Mouse (Mus musculus): ENCODE results near the gene Stk40. TPM values are rescaled to one million over a fixed set of nuclear protein-coding genes. Genes with fewer than 3 reads are reported as not detected.
A peak's percentile ranks its signal among the peaks of the same experiment; 100 is the strongest.

The Stk40 gene
- total RNA-seq, 2 experiments from 2014 or later, result 33.6 to 41.5 TPM

- intact Hi-C loops (cut with DNase I), result loop anchor here (5.0 kb wide), 1 partner anchor 226 kb away; the partner anchor contains the start of gene Adprhl2
- peak; percentile 90 to 92 for DNase-seq
Observed at GRCm38 (mm10) chr4:126096464-126097111, 7.2 kb upstream of the Stk40 start, which contains the start of gene Lsm10. TSS of gene Lsm10 (plus strand) at chr4:126096623.

- intact Hi-C loops (cut with DNase I), result loop anchor here (5.0 kb wide), 1 partner anchor 225 kb away; the partner anchor contains the start of gene Adprhl2
Observed at GRCm38 (mm10) chr4:126097711-126098253, 6.0 kb upstream of the Stk40 start.

GRCm38 (mm10) chr4:126099365-126099764, 4.4 kb upstream of the Stk40 start:
- no peak for DNase-seq
- intact Hi-C loops (cut with DNase I), result loop anchor here (5.0 kb wide), 1 partner anchor 223 kb away; the partner anchor contains the start of gene Adprhl2

More at GRCm38 (mm10) chr4:126097711-126098253, 6.0 kb upstream of the Stk40 start:
- no peak for DNase-seq

GRCm38 (mm10) chr4:126100764-126101163, 3.0 kb upstream of the Stk40 start:
- intact Hi-C loops (cut with DNase I), result no loop called here
- DNase-seq, result no peak

GRCm38 (mm10) chr4:126102061-126102841, 1.5 kb upstream of the Stk40 start:
- peak in 1 of 2 experiments; percentile 44 for DNase-seq
- intact Hi-C loops (cut with DNase I), result no loop called here

- DNase-seq, result peak; percentile 83 to 90
- intact Hi-C loops (cut with DNase I), result no loop called here
Observed at GRCm38 (mm10) chr4:126103057-126103581, 638 bp upstream of the Stk40 start.

GRCm38 (mm10) chr4:126104261-126105075, 711 bp downstream of the Stk40 start:
- intact Hi-C loops (cut with DNase I), result loop anchor here (5.0 kb wide), 1 partner anchor 98 kb away; the partner anchor contains the start of gene Thrap3
- no peak for DNase-seq

GRCm38 (mm10) chr4:126105131-126105783, 1.5 kb downstream of the Stk40 start:
- intact Hi-C loops (cut with DNase I), result loop anchor here (5.0 kb wide), 1 partner anchor 97 kb away; the partner anchor contains the start of gene Thrap3
- no peak for DNase-seq

- intact Hi-C loops (cut with DNase I), result loop anchor here (5.0 kb wide), 1 partner anchor 94 kb away; the partner anchor contains the start of gene Thrap3
- DNase-seq, result peak in 1 of 2 experiments; percentile 29
Observed at GRCm38 (mm10) chr4:126108061-126108740, 4.4 kb downstream of the Stk40 start.

GRCm38 (mm10) chr4:126109613-126110373, 6.0 kb downstream of the Stk40 start:
- intact Hi-C loops (cut with DNase I), result loop anchor here (2.0 to 5.0 kb wide), 3 partner anchors 39 to 153 kb away; partner anchors contain the start of genes Thrap3 and Trappc3
- no peak for DNase-seq

GRCm38 (mm10) chr4:126110374-126111152, 6.8 kb downstream of the Stk40 start:
- peak; percentile 85 to 88 for DNase-seq
- intact Hi-C loops (cut with DNase I), result loop anchor here (2.0 to 5.0 kb wide), 2 partner anchors 38 to 152 kb away; partner anchors contain the start of gene Trappc3

GRCm38 (mm10) chr4:126111153-126111549, 7.4 kb downstream of the Stk40 start:
- DNase-seq, result no peak
- intact Hi-C loops (cut with DNase I), result loop anchor here (2.0 to 5.0 kb wide), 2 partner anchors 38 to 151 kb away; partner anchors contain the start of gene Trappc3

- no peak for DNase-seq
- intact Hi-C loops (cut with DNase I), result loop anchor here (5.0 kb wide), 1 partner anchor 149 kb away; the partner anchor contains the start of gene Trappc3
Observed at GRCm38 (mm10) chr4:126113243-126113642, 9.5 kb downstream of the Stk40 start.

- DNase-seq, result peak; percentile 71 to 74
- intact Hi-C loops (cut with DNase I), result loop anchor here (1.0 to 5.0 kb wide), 2 partner anchors 28 to 148 kb away; partner anchors contain the start of gene Trappc3
Observed at GRCm38 (mm10) chr4:126113943-126114342, 10.2 kb downstream of the Stk40 start.

- intact Hi-C loops (cut with DNase I), result no loop called here
- no peak for DNase-seq
Observed at GRCm38 (mm10) chr4:126115411-126115810, 11.7 kb downstream of the Stk40 start.

GRCm38 (mm10) chr4:126115871-126116521, 12.2 kb downstream of the Stk40 start:
- DNase-seq, result no peak
- intact Hi-C loops (cut with DNase I), result no loop called here
